Mouse (Mus musculus) forebrain, embryonic 13.5 days (tissue): Measurements from ENCODE around the gene Efemp2. TPM values are rescaled to one million over a fixed set of nuclear protein-coding genes. Genes with fewer than 3 reads are reported as not detected.
"Not testable (repeated sequence)": the region's sequence is repeated elsewhere in the genome, so short reads cannot be mapped to it uniquely, and the experiment has no call there.

Source experiments
- ATAC-seq: fragments of 200-750 bp; cut with Nextera tagmentation; 2 replicates; pipeline ENCODE4 v1.8.0; 2017
- H3K27ac ChIP-seq: fragments of 300-500 bp; sonication (generic); 2 replicates; pipeline ENCODE4 v1.5.1; 2015; ENCODE audit warnings: inconsistent platforms, mild to moderate bottlenecking, moderate library complexity
- H3K27me3 ChIP-seq: fragments of 300-500 bp; sonication (generic); 2 replicates; pipeline ENCODE4 v1.6.1; 2015; ENCODE audit warnings: mild to moderate bottlenecking, inconsistent platforms
- H3K36me3 ChIP-seq: fragments of 300-500 bp; sonication (generic); 2 replicates; pipeline ENCODE4 v1.6.1; 2015; ENCODE audit warnings: mild to moderate bottlenecking, inconsistent platforms; ENCODE audit not compliant: poor library complexity, severe bottlenecking
- H3K4me1 ChIP-seq: fragments of 300-500 bp; sonication (generic); 2 replicates; pipeline ENCODE4 v1.6.1; 2015; ENCODE audit warnings: inconsistent platforms
- H3K4me2 ChIP-seq: fragments of 300-500 bp; sonication (generic); 2 replicates; pipeline ENCODE4 v1.6.1; 2015; ENCODE audit warnings: inconsistent platforms, mild to moderate bottlenecking, moderate library complexity
- H3K4me3 ChIP-seq: fragments of 300-500 bp; sonication (generic); 2 replicates; pipeline ENCODE4 v1.5.1; 2015; ENCODE audit warnings: mild to moderate bottlenecking, inconsistent platforms
- H3K9ac ChIP-seq: fragments of 300-500 bp; sonication (generic); 2 replicates; pipeline ENCODE4 v1.6.1; 2015; ENCODE audit warnings: mild to moderate bottlenecking, inconsistent platforms
- H3K9me3 ChIP-seq: fragments of 300-500 bp; sonication (generic); replicated peaks from 2 replicates; pipeline ENCODE4 v1.6.1; 2016; ENCODE audit warnings: inconsistent platforms
- WGBS: fragments of 180-500 bp; shearing (Covaris S2); methylation state at CpG from one replicate; pipeline ENCODE4 v1.1.7; 2015; 5-methylcytosine and 5-hydroxymethylcytosine counted together
- polyA plus RNA-seq: library from polyadenylated mRNA; unstranded; fragments of >200 nt; fragmentation: Nextera tagmentation; extraction: Ambion mirVana; gene quantifications from 2 replicates; pipeline ENCODE4 v1.2.1, GENCODE M21; 2015

Efemp2 gene
- polyA plus RNA-seq, 1 experiment from 2014 or later: 30.7 TPM

- no peak overlapping the region for H3K4me2 ChIP-seq
- ATAC-seq: no peak
- no peaks in the 10 kb centered on the region for H3K9me3 ChIP-seq
- H3K36me3 ChIP-seq: peaks cover 67% of the 10 kb centered on the region
- H3K9ac ChIP-seq: no peak overlapping the region
- 95% methylated on average over 19 of the region's 19 CpGs for WGBS
- no peaks in the 10 kb centered on the region for H3K27me3 ChIP-seq
- no peak overlapping the region for H3K4me3 ChIP-seq
- peaks cover 20% of the 10 kb centered on the region for H3K4me1 ChIP-seq
- no peak overlapping the region for H3K27ac ChIP-seq
These were observed 9.9 kb downstream of the Efemp2 start for GRCm38 (mm10) chr19:5483386-5484359.

- Histone ChIP-seq H3K4me1 (peaks cover 26% of the 10 kb centered on the region), H3K4me2 (no peak overlapping the region), H3K36me3 (peaks cover 67% of the 10 kb centered on the region), H3K4me3 (no peak overlapping the region), H3K9ac (no peak overlapping the region), H3K9me3 (no peaks in the 10 kb centered on the region), H3K27me3 (no peaks in the 10 kb centered on the region), H3K27ac (no peak overlapping the region)
- WGBS: 91% methylated on average over 5 of the region's 5 CpGs
- ATAC-seq: no peak
These were observed 10.7 kb downstream of the Efemp2 start for GRCm38 (mm10) chr19:5484496-5484895.

- 94% methylated on average over 8 of the region's 8 CpGs for WGBS
- no peaks in the 10 kb centered on the region for H3K9me3 ChIP-seq
- H3K9ac ChIP-seq: no peak overlapping the region
- H3K4me1 ChIP-seq: peaks cover 32% of the 10 kb centered on the region
- H3K36me3 ChIP-seq: peaks cover 59% of the 10 kb centered on the region
- H3K27ac ChIP-seq: no peak overlapping the region
- no peak overlapping the region for H3K4me3 ChIP-seq
- H3K27me3 ChIP-seq: no peaks in the 10 kb centered on the region
- ATAC-seq: no peak
- H3K4me2 ChIP-seq: no peak overlapping the region
These were observed 11.6 kb downstream of the Efemp2 start for GRCm38 (mm10) chr19:5485371-5485770.

GRCm38 (mm10) chr19:5485821-5486220 lies 12.1 kb downstream of the Efemp2 start:
- no peak for ATAC-seq
- no peaks in the 10 kb centered on the region for H3K27me3 ChIP-seq
- H3K4me3 ChIP-seq: no peak overlapping the region
- 92% methylated on average over 7 of the region's 7 CpGs for WGBS
- H3K36me3 ChIP-seq: peaks cover 55% of the 10 kb centered on the region
- H3K4me2 ChIP-seq: no peak overlapping the region
- no peak overlapping the region for H3K27ac ChIP-seq
- peaks cover 32% of the 10 kb centered on the region for H3K4me1 ChIP-seq
- H3K9ac ChIP-seq: no peak overlapping the region
- no peaks in the 10 kb centered on the region for H3K9me3 ChIP-seq

- 90% methylated on average over 8 of the region's 8 CpGs for WGBS
- Histone ChIP-seq H3K4me3 (no peak overlapping the region), H3K9me3 (no peaks in the 10 kb centered on the region), H3K36me3 (peaks cover 50% of the 10 kb centered on the region), H3K4me2 (no peak overlapping the region), H3K9ac (no peak overlapping the region), H3K27ac (no peak overlapping the region), H3K27me3 (no peaks in the 10 kb centered on the region), H3K4me1 (peaks cover 32% of the 10 kb centered on the region)
- no peak for ATAC-seq
These were observed 12.5 kb downstream of the Efemp2 start for GRCm38 (mm10) chr19:5486286-5486685.

GRCm38 (mm10) chr19:5486771-5487170 lies 13.0 kb downstream of the Efemp2 start:
- H3K9ac ChIP-seq: no peak overlapping the region; the same call in 1 of the 2 replicates
- H3K4me2 ChIP-seq: peak overlapping the region; percentile 86; the same call in 1 of the 2 replicates
- no peaks in the 10 kb centered on the region for H3K27me3 ChIP-seq
- ATAC-seq: no peak
- peaks cover 34% of the 10 kb centered on the region for H3K4me1 ChIP-seq
- H3K4me3 ChIP-seq: no peak overlapping the region
- 85% methylated on average over 4 of the region's 4 CpGs for WGBS
- no peaks in the 10 kb centered on the region for H3K9me3 ChIP-seq
- H3K27ac ChIP-seq: no peak overlapping the region
- H3K36me3 ChIP-seq: peaks cover 45% of the 10 kb centered on the region

- Histone ChIP-seq H3K4me1 (peaks cover 44% of the 10 kb centered on the region), H3K27me3 (no peaks in the 10 kb centered on the region), H3K9me3 (no peaks in the 10 kb centered on the region), H3K27ac (peak within 1 kb of the TSS; percentile 98), H3K4me3 (peak within 1 kb of the TSS; percentile 59), H3K4me2 (peak within 1 kb of the TSS; percentile 86), H3K9ac (peak within 1 kb of the TSS; percentile 71), H3K36me3 (peaks cover 43% of the 10 kb centered on the region)
- under 1% methylated on average over 39 of the region's 39 CpGs for WGBS
- ATAC-seq: peak; percentile 57
These were observed 14.2 kb downstream of the Efemp2 start, which contains the start of gene Mus81 for GRCm38 (mm10) chr19:5487768-5488550. Gene Mus81, minus strand, starts transcription at chr19:5488402.

- Histone ChIP-seq H3K36me3 (peaks cover 43% of the 10 kb centered on the region), H3K27me3 (no peaks in the 10 kb centered on the region), H3K4me1 (peaks cover 49% of the 10 kb centered on the region), H3K27ac (peak overlapping the region; percentile 98), H3K9ac (peak overlapping the region; percentile 64), H3K9me3 (no peaks in the 10 kb centered on the region), H3K4me2 (peak overlapping the region; percentile 86), H3K4me3 (peak overlapping the region; percentile 59)
- peak; percentile 79 for ATAC-seq
- WGBS: 0% methylated on average over 26 of the region's 26 CpGs
These were observed 15.3 kb downstream of the Efemp2 start for GRCm38 (mm10) chr19:5488878-5489571.

GRCm38 (mm10) chr19:5489721-5490120 lies 16.0 kb downstream of the Efemp2 start:
- 52% methylated on average over 10 of the region's 10 CpGs for WGBS
- not testable (repeated sequence) for H3K27me3 ChIP-seq
- H3K4me2 ChIP-seq: peak overlapping the region; percentile 86

GRCm38 (mm10) chr19:5490313-5490897 lies 16.7 kb downstream of the Efemp2 start, which contains the start of gene Cfl1:
Gene Cfl1, plus strand, starts transcription at chr19:5490455.
- peaks cover 41% of the 10 kb centered on the region for H3K36me3 ChIP-seq
- peak within 1 kb of the TSS; percentile 100 for H3K27ac ChIP-seq
- WGBS: under 1% methylated on average over 62 of the region's 62 CpGs
- H3K4me3 ChIP-seq: peak within 1 kb of the TSS; percentile 96
- H3K4me1 ChIP-seq: peaks cover 49% of the 10 kb centered on the region
- peak; percentile 77 for ATAC-seq
- no peaks in the 10 kb centered on the region for H3K27me3 ChIP-seq
- peak within 1 kb of the TSS; percentile 98 for H3K9ac ChIP-seq
- peak within 1 kb of the TSS; percentile 86 for H3K4me2 ChIP-seq
- H3K9me3 ChIP-seq: no peaks in the 10 kb centered on the region

More at GRCm38 (mm10) chr19:5489721-5490120, 16.0 kb downstream of the Efemp2 start:
- Histone ChIP-seq H3K4me3 (peak overlapping the region; percentile 96), H3K36me3 (peaks cover 43% of the 10 kb centered on the region), H3K27ac (peak overlapping the region; percentile 100), H3K4me1 (peaks cover 49% of the 10 kb centered on the region)
- not testable (repeated sequence) for H3K9ac ChIP-seq, ATAC-seq, H3K9me3 ChIP-seq
